Mouse (Mus musculus) CH12.LX (cell line): ENCODE measurements at regions not wholly inside any gene's neighbourhood (a gene's known extent, or its start where the extent isn't known, plus 50 kb on each side); places are given as distances from the start of the nearest gene placed in this dataset.
"Not testable (repeated sequence)": the region's sequence is repeated elsewhere in the genome, so short reads cannot be mapped to it uniquely, and the experiment has no call there.

Experiments used
- DNase-seq: peaks from one replicate; pipeline ENCODE4 v3.0.0-alpha.2; 2013; ENCODE audit errors: extremely low read depth
- H3K27ac ChIP-seq: 2 replicates; pipeline ENCODE4 v1.5.1; 2012; ENCODE audit warnings: low read depth, mild to moderate bottlenecking, control low read depth, moderate library complexity; ENCODE audit not compliant: insufficient read depth
- H3K27me3 ChIP-seq: replicated peaks from 2 replicates; pipeline ENCODE3; 2012; ENCODE audit warnings: inconsistent platforms
- H3K36me3 ChIP-seq, 2 experiments: replicated peaks in 1 of 2; 2 replicates each; pipeline versions ENCODE3 to v1.6.1; 2012; ENCODE audit warnings: inconsistent platforms in 1 of 2, low read length in 1 of 2, mild to moderate bottlenecking in 1 of 2, mixed read lengths in 1 of 2, moderate library complexity in 1 of 2; ENCODE audit not compliant: control insufficient read depth in 1 of 2, insufficient read depth in 1 of 2
- H3K4me1 ChIP-seq, 2 experiments: 2 replicates each; pipeline ENCODE4 v1.6.1; 2012; ENCODE audit warnings: inconsistent platforms in 1 of 2, moderate library complexity in 1 of 2; ENCODE audit not compliant: insufficient read depth in 2 of 2, control insufficient read depth in 1 of 2
- H3K4me2 ChIP-seq: 2 replicates; pipeline ENCODE4 v1.6.1; 2012; ENCODE audit warnings: low read depth, mild to moderate bottlenecking, control low read depth; ENCODE audit not compliant: poor library complexity, insufficient read depth, severe bottlenecking
- H3K4me3 ChIP-seq, 3 experiments: fragments of 150-350 bp in 1 of 3; sonication (generic) in 1 of 3; replicated peaks in 1 of 3; 2 replicates each; pipeline versions ENCODE3 to v1.5.1; 2011 to 2012; ENCODE audit warnings: low read depth in 2 of 3, low read length in 2 of 3, mild to moderate bottlenecking in 2 of 3, moderate library complexity in 2 of 3, control low read depth in 1 of 3, improper control_type of control experiment in 1 of 3, inconsistent platforms in 1 of 3, mixed read lengths in 1 of 3; ENCODE audit not compliant: poor library complexity in 1 of 3
- H3K79me2 ChIP-seq: replicated peaks from 2 replicates; pipeline ENCODE4 v1.6.1; 2012; ENCODE audit warnings: mild to moderate bottlenecking, moderate library complexity; ENCODE audit not compliant: control insufficient read depth, poor library complexity, insufficient read depth, severe bottlenecking; ENCODE audit errors: extremely low read depth
- H3K9ac ChIP-seq: 2 replicates; pipeline ENCODE4 v1.6.1; 2012; ENCODE audit warnings: low read depth, mild to moderate bottlenecking, control low read depth, moderate library complexity; ENCODE audit not compliant: insufficient read depth
- H3K9me3 ChIP-seq: replicated peaks from 2 replicates; pipeline ENCODE3; 2012; ENCODE audit warnings: low read length, inconsistent platforms, mixed read lengths
- BHLHE40 ChIP-seq: IDR thresholded peaks from 2 replicates; pipeline ENCODE4 v1.6.1; 2011; ENCODE audit warnings: mild to moderate bottlenecking, low read depth, low read length, improper control_type of control experiment
- CHD1 ChIP-seq: IDR thresholded peaks from 2 replicates; pipeline ENCODE4 v1.6.1; 2012; ENCODE audit warnings: low read depth, low read length, improper control_type of control experiment, inconsistent platforms
- CHD2 ChIP-seq: IDR thresholded peaks from 2 replicates; pipeline ENCODE4 v1.6.1; 2011; ENCODE audit warnings: low read length, improper control_type of control experiment
- CTCF ChIP-seq, 2 experiments: IDR thresholded peaks in 1 of 2; conservative IDR thresholded peaks in 1 of 2; 2 replicates each; pipeline ENCODE4 v1.5.1; 2011 to 2012; ENCODE audit warnings: low read depth in 2 of 2, low read length in 2 of 2, improper control_type of control experiment in 1 of 2, inconsistent platforms in 1 of 2, mild to moderate bottlenecking in 1 of 2, moderate library complexity in 1 of 2
- E2F4 ChIP-seq: IDR thresholded peaks from 2 replicates; pipeline ENCODE4 v1.6.1; 2011; ENCODE audit warnings: low read depth, low read length, improper control_type of control experiment; ENCODE audit not compliant: insufficient replicate concordance
- EP300 ChIP-seq: IDR thresholded peaks from 2 replicates; pipeline ENCODE4 v1.6.1; 2011; ENCODE audit warnings: low read length, improper control_type of control experiment
- GABPA ChIP-seq: IDR thresholded peaks from 2 replicates; pipeline ENCODE4 v1.6.1; 2012; ENCODE audit warnings: low read depth, low read length, improper control_type of control experiment, inconsistent platforms; ENCODE audit not compliant: insufficient replicate concordance
- HCFC1 ChIP-seq: IDR thresholded peaks from 2 replicates; pipeline ENCODE4 v1.6.1; 2012; ENCODE audit warnings: low read depth, mild to moderate bottlenecking, inconsistent platforms, low read length, improper control_type of control experiment
- IRF4 ChIP-seq: IDR thresholded peaks from 2 replicates; pipeline ENCODE4 v1.6.1; 2014; ENCODE audit warnings: low read depth, mild to moderate bottlenecking, inconsistent platforms, low read length, improper control_type of control experiment
- JUND ChIP-seq: conservative IDR thresholded peaks from 2 replicates; pipeline ENCODE4 v1.6.1; 2011; ENCODE audit warnings: low read depth, low read length, improper control_type of control experiment
- KAT2A ChIP-seq: IDR thresholded peaks from 2 replicates; pipeline ENCODE4 v1.6.1; 2012; ENCODE audit warnings: low read length, improper control_type of control experiment, inconsistent platforms; ENCODE audit not compliant: insufficient replicate concordance
- MAFK ChIP-seq: IDR thresholded peaks from 2 replicates; pipeline ENCODE4 v1.6.1; 2011; ENCODE audit warnings: low read length, improper control_type of control experiment; ENCODE audit not compliant: insufficient replicate concordance
- MAZ ChIP-seq: IDR thresholded peaks from 2 replicates; pipeline ENCODE4 v1.6.1; 2012; ENCODE audit warnings: low read depth, mild to moderate bottlenecking, inconsistent platforms, low read length, improper control_type of control experiment, moderate library complexity
- MEF2A ChIP-seq: IDR thresholded peaks from 2 replicates; pipeline ENCODE4 v1.6.1; 2014; ENCODE audit warnings: low read depth, mild to moderate bottlenecking, inconsistent platforms, low read length, improper control_type of control experiment, borderline replicate concordance
- MXI1 ChIP-seq: IDR thresholded peaks from 2 replicates; pipeline ENCODE4 v1.6.1; 2011; ENCODE audit warnings: mild to moderate bottlenecking, low read depth, low read length, improper control_type of control experiment
- NRF1 ChIP-seq: IDR thresholded peaks from 2 replicates; pipeline ENCODE4 v1.6.1; 2014; ENCODE audit warnings: low read depth, mild to moderate bottlenecking, inconsistent platforms, low read length, improper control_type of control experiment, moderate library complexity
- POLR2AphosphoS2 ChIP-seq: IDR thresholded peaks from 2 replicates; pipeline ENCODE4 v1.6.1; 2011; ENCODE audit warnings: low read depth, low read length, improper control_type of control experiment
- RCOR1 ChIP-seq: conservative IDR thresholded peaks from 2 replicates; pipeline ENCODE4 v1.6.1; 2012; ENCODE audit warnings: low read depth, mild to moderate bottlenecking, inconsistent platforms, low read length, improper control_type of control experiment
- SIN3A ChIP-seq: IDR thresholded peaks from 2 replicates; pipeline ENCODE4 v1.6.1; 2012; ENCODE audit warnings: low read length, improper control_type of control experiment, inconsistent platforms
- TBP ChIP-seq: conservative IDR thresholded peaks from 2 replicates; pipeline ENCODE4 v1.6.1; 2011; ENCODE audit warnings: low read depth, low read length, improper control_type of control experiment
- UBTF ChIP-seq: IDR thresholded peaks from 2 replicates; pipeline ENCODE4 v1.6.1; 2012; ENCODE audit warnings: low read depth, mild to moderate bottlenecking, inconsistent platforms, low read length, improper control_type of control experiment, moderate library complexity
- USF1 ChIP-seq: IDR thresholded peaks from 2 replicates; pipeline ENCODE4 v1.6.1; 2014; ENCODE audit warnings: low read depth, mild to moderate bottlenecking, inconsistent platforms, low read length, improper control_type of control experiment
- USF2 ChIP-seq: conservative IDR thresholded peaks from 2 replicates; pipeline ENCODE4 v1.6.1; 2011; ENCODE audit warnings: low read depth, low read length, improper control_type of control experiment
- ZC3H11A ChIP-seq: IDR thresholded peaks from 2 replicates; pipeline ENCODE4 v1.6.1; 2012; ENCODE audit warnings: low read depth, mild to moderate bottlenecking, inconsistent platforms, low read length, improper control_type of control experiment
- ZKSCAN1 ChIP-seq: IDR thresholded peaks from 2 replicates; pipeline ENCODE4 v1.6.1; 2012; ENCODE audit warnings: low read depth, inconsistent platforms, low read length, improper control_type of control experiment, borderline replicate concordance
- ZMIZ1 ChIP-seq: IDR thresholded peaks from 2 replicates; pipeline ENCODE4 v1.6.1; 2012; ENCODE audit warnings: low read depth, mild to moderate bottlenecking, inconsistent platforms, low read length, improper control_type of control experiment
- ZNF384 ChIP-seq: IDR thresholded peaks from 2 replicates; pipeline ENCODE4 v1.6.1; 2012; ENCODE audit warnings: low read depth, low read length, improper control_type of control experiment, inconsistent platforms
- dilution Hi-C: fragments of 300-500 bp; cut with MboI; formaldehyde crosslinking; loops from 2 replicates; pipeline ENCODE4 v1.14.3; 2020; ENCODE audit warnings: low sequenced_read_pairs; ENCODE audit not compliant: extremely low pct_unique_long_range_greater_than_20kb, extremely low pct_ligation_motif_present
- in situ Hi-C: fragments of 300-500 bp; cut with MboI; formaldehyde crosslinking; loops from 3 replicates; pipeline ENCODE4 v1.14.3; 2019; ENCODE audit warnings: low sequenced_read_pairs, low pct_ligation_motif_present, low pct_unique_long_range_greater_than_20kb, mixed read lengths

GRCm38 (mm10) chr5:50182721-50183120 is 123.9 kb upstream of the Adgra3 start:
- no peaks in the 10 kb centered on the region for H3K27me3 ChIP-seq
- no peak overlapping the region for H3K9ac ChIP-seq
- no peaks in the 10 kb centered on the region for H3K36me3 ChIP-seq
- no peak overlapping the region for H3K4me3 ChIP-seq
- TF ChIP-seq NRF1 (no peak), MAFK (no peak), USF2 (no peak), HCFC1 (no peak), E2F4 (no peak), EP300 (no peak), RCOR1 (no peak), UBTF (no peak), IRF4 (no peak), CHD1 (no peak), ZKSCAN1 (no peak), CHD2 (no peak), MAZ (no peak), USF1 (no peak), CTCF (conservative IDR thresholded peaks at IDR 0.05 in 1 of 2, IDR thresholded peaks at IDR 0.05 in 1 of 2; ENCODE audit: low read depth in 2 of 2, low read length in 2 of 2) (no peak), ZC3H11A (no peak), TBP (no peak), MEF2A (no peak)
- TF ChIP-seq, all 38 proteins: peak for 0
- Histone ChIP-seq H3K79me2 (no peaks in the 10 kb centered on the region), H3K4me1 (no peaks in the 10 kb centered on the region), H3K4me2 (no peak overlapping the region), H3K9me3 (peaks cover 53% of the 10 kb centered on the region), H3K27ac (no peak overlapping the region)
- dilution Hi-C loops, result no loop called here
- in situ Hi-C loops, result no loop called here
- DNase-seq, result no peak

DNA sequence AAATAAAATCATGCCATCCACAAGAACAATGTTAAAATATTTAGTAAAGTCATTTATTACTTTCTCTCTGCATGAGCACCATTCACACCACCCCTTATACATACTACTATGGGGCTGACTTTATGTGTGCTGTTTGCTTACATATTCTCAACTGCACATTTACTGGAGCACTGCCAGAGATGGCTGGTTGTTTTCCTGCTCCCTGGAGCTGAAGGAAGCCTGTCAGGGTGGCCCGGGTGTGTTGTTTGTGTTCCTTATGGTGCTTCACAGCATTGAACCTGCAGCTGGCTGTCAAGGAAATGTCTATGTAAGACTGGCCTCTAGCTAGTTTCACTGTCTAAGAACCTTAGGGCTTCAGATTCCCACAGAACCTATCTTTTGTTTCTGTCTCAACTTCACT is 97.8 kb upstream of the Adgra3 start:
- no peak overlapping the region for H3K27ac ChIP-seq
- no peaks in the 10 kb centered on the region for H3K36me3 ChIP-seq
- no peak overlapping the region for H3K4me2 ChIP-seq
- H3K27me3 ChIP-seq, result no peaks in the 10 kb centered on the region
- no peaks in the 10 kb centered on the region for H3K79me2 ChIP-seq
- in situ Hi-C loops (no loop called here), dilution Hi-C loops (no loop called here)
- DNase-seq, result no peak
- H3K4me1 ChIP-seq, result no peaks in the 10 kb centered on the region
- peaks cover 36% of the 10 kb centered on the region for H3K9me3 ChIP-seq
- no peak overlapping the region for H3K9ac ChIP-seq
- no peak for TF ChIP-seq CHD1
- no peak for TF ChIP-seq USF1
- no peak for TF ChIP-seq MAFK
- TF ChIP-seq MXI1, result no peak
- TF ChIP-seq BHLHE40, result no peak
- TF ChIP-seq TBP, result no peak
- no peak for TF ChIP-seq KAT2A
- TF ChIP-seq MAZ, result no peak
- no peak for TF ChIP-seq POLR2AphosphoS2
- no peak for TF ChIP-seq SIN3A
- no peak for TF ChIP-seq ZMIZ1
- no peak for TF ChIP-seq CHD2
- no peak for TF ChIP-seq JUND
- TF ChIP-seq HCFC1, result no peak
- no peak for TF ChIP-seq GABPA
- TF ChIP-seq ZNF384, result no peak
- no peak for TF ChIP-seq UBTF
- TF ChIP-seq ZC3H11A, result no peak
- TF ChIP-seq, all 38 proteins: peak for 0
- no peak overlapping the region for H3K4me3 ChIP-seq

DNA sequence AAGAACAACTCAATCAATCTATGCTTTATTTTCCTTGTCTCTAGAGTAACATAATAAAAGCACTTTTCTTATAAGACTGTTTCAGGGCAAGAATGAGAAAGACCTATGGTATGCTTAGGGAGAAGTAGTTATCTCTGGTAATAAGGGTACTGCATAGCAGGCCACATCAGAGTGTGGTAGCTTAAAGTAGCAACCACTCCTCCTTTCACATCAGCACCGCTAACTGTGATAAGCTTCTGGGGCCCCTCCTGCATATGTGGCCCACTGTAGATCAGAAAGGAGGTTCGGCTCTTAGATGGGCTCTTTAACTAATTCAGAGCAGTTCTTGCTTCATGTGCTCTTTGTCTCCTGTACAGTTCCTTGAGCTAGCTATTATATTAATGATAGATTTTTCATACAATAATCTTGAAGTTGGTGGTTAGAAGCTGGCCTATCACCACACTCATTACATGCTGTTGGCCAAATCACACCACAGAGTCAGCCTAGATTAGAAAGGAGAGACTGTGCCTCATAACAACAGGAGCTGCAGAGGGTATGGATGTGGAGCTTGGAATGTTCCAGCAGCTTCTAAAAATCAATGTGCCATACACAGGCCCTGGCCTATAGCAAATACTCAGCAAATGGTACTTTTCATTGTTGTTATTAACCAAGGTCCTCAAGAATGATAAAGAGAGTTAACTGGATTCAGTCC is 96.5 kb upstream of the Adgra3 start:
- H3K27me3 ChIP-seq, H3K4me3 ChIP-seq, H3K36me3 ChIP-seq, H3K79me2 ChIP-seq, H3K4me1 ChIP-seq, in situ Hi-C loops, dilution Hi-C loops, H3K4me2 ChIP-seq, H3K9ac ChIP-seq, H3K27ac ChIP-seq, DNase-seq: not testable (repeated sequence)
- peaks cover 40% of the 10 kb centered on the region for H3K9me3 ChIP-seq
